Mouse (Mus musculus) ES-E14 (cell line): ENCODE measurements around the gene 4930415O20Rik. TPM values are rescaled to one million over a fixed set of nuclear protein-coding genes. Genes with fewer than 3 reads are reported as not detected.

Experiments used
- DNase-seq: peaks from one replicate; pipeline ENCODE4 v3.0.0-alpha.2; 2013; ENCODE audit warnings: low read depth, low spot score
- H3K27ac ChIP-seq: 2 replicates; pipeline ENCODE4 v1.5.1; 2012; ENCODE audit warnings: low read depth, mild to moderate bottlenecking, low read length, moderate library complexity, mixed read lengths; ENCODE audit not compliant: poor library complexity, insufficient read depth, severe bottlenecking
- H3K36me3 ChIP-seq: 2 replicates; pipeline ENCODE4 v1.6.1; 2012; ENCODE audit warnings: mild to moderate bottlenecking, low read length, moderate library complexity, mixed read lengths; ENCODE audit not compliant: control insufficient read depth, poor library complexity, insufficient read depth, severe bottlenecking
- H3K4me1 ChIP-seq, 2 experiments: fragments of 150-350 bp in 1 of 2; sonication (generic) in 1 of 2; 2 replicates each; pipeline ENCODE4 v1.6.1; 2012; ENCODE audit warnings: low read length in 2 of 2, mild to moderate bottlenecking in 1 of 2, mixed read lengths in 1 of 2; ENCODE audit not compliant: control insufficient read depth in 2 of 2, insufficient read depth in 2 of 2, poor library complexity in 1 of 2
- H3K4me3 ChIP-seq, 2 experiments: fragments of 150-350 bp in 1 of 2; sonication (generic) in 1 of 2; 2 replicates each; pipeline ENCODE4 v1.5.1; 2012; ENCODE audit warnings: low read length in 2 of 2, low read depth in 1 of 2, mild to moderate bottlenecking in 1 of 2, mixed read lengths in 1 of 2; ENCODE audit not compliant: insufficient read depth in 1 of 2, poor library complexity in 1 of 2, severe bottlenecking in 1 of 2
- H3K9ac ChIP-seq: 2 replicates; pipeline ENCODE4 v1.6.1; 2012; ENCODE audit warnings: low read depth, mild to moderate bottlenecking, low read length, mixed read lengths; ENCODE audit not compliant: poor library complexity, insufficient read depth, severe bottlenecking
- H3K9me3 ChIP-seq: fragments of 150-350 bp; sonication (generic); 2 replicates; pipeline ENCODE4 v1.6.1; 2012; ENCODE audit warnings: low read depth, mild to moderate bottlenecking, low read length; ENCODE audit not compliant: control insufficient read depth, insufficient read depth
- CHD2 ChIP-seq: IDR thresholded peaks from 2 replicates; pipeline ENCODE4 v1.6.1; 2014; ENCODE audit warnings: mild to moderate bottlenecking, low read depth, low read length, inconsistent platforms
- HCFC1 ChIP-seq: IDR thresholded peaks from 2 replicates; pipeline ENCODE4 v1.6.1; 2012; ENCODE audit warnings: low read length, inconsistent platforms, borderline replicate concordance; ENCODE audit not compliant: insufficient read depth
- MAFK ChIP-seq: IDR thresholded peaks from 2 replicates; pipeline ENCODE4 v1.6.1; 2014; ENCODE audit warnings: mild to moderate bottlenecking, low read depth, low read length, inconsistent platforms; ENCODE audit not compliant: insufficient read depth
- ZC3H11A ChIP-seq: IDR thresholded peaks from 2 replicates; pipeline ENCODE4 v1.6.1; 2012; ENCODE audit warnings: low read depth, mild to moderate bottlenecking, inconsistent platforms, low read length, borderline replicate concordance
- ZNF384 ChIP-seq: IDR thresholded peaks from 2 replicates; pipeline ENCODE4 v1.6.1; 2012; ENCODE audit warnings: low read depth, low read length, inconsistent platforms
- in situ Hi-C, 2 experiments: fragments of 600-800 bp; cut with MboI; formaldehyde crosslinking; loops; one replicate each; pipeline ENCODE4 v1.15.1; 2025; ENCODE audit warnings: low sequenced_read_pairs in 2 of 2, inconsistent platforms in 1 of 2; ENCODE audit not compliant: unreplicated experiment in 2 of 2
- total RNA-seq: library from RNA; depleted of rRNA; stranded (reverse); fragments of 300-350 nt; gene quantifications from 2 replicates; pipeline ENCODE4 v1.2.3, GENCODE M21; 2012

Gene 4930415O20Rik
- total RNA-seq, 1 experiment, result not detected

GRCm38 (mm10) chr15:98532281-98532680 lies 38.5 kb upstream of the 4930415O20Rik start:
- Histone ChIP-seq H3K9ac (peak overlapping the region; percentile 97), H3K9me3 (no peaks in the 10 kb centered on the region), H3K27ac (peak overlapping the region; percentile 63), H3K36me3 (peaks cover 37% of the 10 kb centered on the region), H3K4me1 (peaks cover 0 to 6% of the 10 kb centered on the region in 2 experiments; a peak in 3 of 4 replicates), H3K4me3 (peak overlapping the region; percentile 83 to 95)
- in situ Hi-C loops, result no loop called here
- TF ChIP-seq ZNF384, result no peak
- TF ChIP-seq MAFK, result peak; percentile 81
- DNase-seq, result no peak

- H3K27ac ChIP-seq, result peak overlapping the region; percentile 63
- peak overlapping the region; percentile 97 for H3K9ac ChIP-seq
- H3K9me3 ChIP-seq, result no peaks in the 10 kb centered on the region
- H3K36me3 ChIP-seq, result peaks cover 29% of the 10 kb centered on the region
- DNase-seq, result no peak
- in situ Hi-C loops, result no loop called here
- H3K4me3 ChIP-seq, result peak overlapping the region; percentile 83 to 95
- peaks cover 0 to 2% of the 10 kb centered on the region in 2 experiments; a peak in 2 of 4 replicates for H3K4me1 ChIP-seq
- no peak for TF ChIP-seq CHD2
Measured at GRCm38 (mm10) chr15:98533035-98533531, 37.7 kb upstream of the 4930415O20Rik start.

- H3K4me3 ChIP-seq, result peak within 1 kb of the TSS; percentile 83 to 95
- peak within 1 kb of the TSS; percentile 88 for H3K27ac ChIP-seq
- H3K4me1 ChIP-seq, result peaks cover 0 to 2% of the 10 kb centered on the region in 2 experiments; a peak in 2 of 4 replicates
- peak within 1 kb of the TSS; percentile 97 for H3K9ac ChIP-seq
- H3K9me3 ChIP-seq, result no peaks in the 10 kb centered on the region
- peaks cover 24% of the 10 kb centered on the region for H3K36me3 ChIP-seq
- in situ Hi-C loops, result no loop called here
- TF ChIP-seq CHD2 (peak; percentile 90), ZNF384 (no peak)
- DNase-seq, result peak; percentile 96
Measured at GRCm38 (mm10) chr15:98533881-98534627, 36.8 kb upstream of the 4930415O20Rik start, which contains the start of gene Kansl2. Gene Kansl2, minus strand, starts transcription at chr15:98534264.

GRCm38 (mm10) chr15:98535921-98536320 lies 34.9 kb upstream of the 4930415O20Rik start:
- Histone ChIP-seq H3K36me3 (peaks cover 15% of the 10 kb centered on the region), H3K9me3 (no peaks in the 10 kb centered on the region), H3K9ac (no peak overlapping the region), H3K4me1 (peaks cover 0 to 2% of the 10 kb centered on the region in 2 experiments; a peak in 2 of 4 replicates), H3K27ac (no peak overlapping the region), H3K4me3 (no peak overlapping the region)
- no peak for TF ChIP-seq ZNF384
- TF ChIP-seq MAFK, result no peak
- no peak for TF ChIP-seq CHD2
- no peak for TF ChIP-seq HCFC1
- TF ChIP-seq ZC3H11A, result no peak
- no peak for DNase-seq
- in situ Hi-C loops, result no loop called here
